Mouse (Mus musculus): ENCODE data around the gene Btbd17.
A peak's percentile ranks its signal among the peaks of the same experiment; 100 is the strongest.

The Btbd17 gene

GRCm38 (mm10) chr11:114795848-114796322 is at the start of gene Btbd17:
Btbd17 (minus strand) TSS chr11:114795945.
- DNase-seq (ENCODE audit: low read depth, low spot score): no peak

DNA sequence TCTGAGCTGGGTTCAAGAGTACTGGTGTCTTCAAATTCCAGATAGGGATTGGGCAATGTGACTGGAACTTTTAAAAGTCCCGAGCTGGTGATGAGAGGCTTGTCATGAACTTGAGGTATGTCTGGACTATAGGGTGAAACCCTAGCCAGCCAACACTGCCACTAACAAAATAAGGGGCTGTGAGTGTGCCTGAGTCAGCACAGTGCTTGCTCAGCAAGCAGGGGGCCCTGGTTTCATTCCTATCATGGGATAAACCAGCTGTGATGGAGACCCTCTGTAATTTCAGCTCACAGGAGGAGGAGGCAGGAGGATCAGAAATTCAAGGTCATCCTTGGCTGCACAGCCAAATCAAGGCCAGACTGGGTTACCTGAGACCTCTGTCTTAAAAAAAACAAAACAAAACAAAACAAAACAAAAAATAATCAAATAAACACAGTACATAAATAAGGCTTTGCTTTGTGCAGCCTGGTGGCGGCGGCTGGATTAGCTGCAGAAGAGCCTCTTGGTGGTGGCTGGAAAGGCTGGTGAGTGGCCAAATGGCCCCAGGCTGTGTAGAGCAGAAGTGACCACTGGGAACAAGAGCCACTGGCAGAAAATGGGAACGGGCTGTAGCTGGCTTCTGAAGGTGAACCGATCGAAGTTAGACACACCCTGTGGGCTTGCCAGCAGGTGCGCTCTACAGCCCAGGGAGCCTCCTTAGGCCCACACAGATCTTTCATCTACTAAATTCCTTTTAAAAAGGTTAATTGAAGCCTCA is 48.9 kb upstream of the Btbd17 start:
- no peak for DNase-seq (ENCODE audit: low read depth, low spot score)

GRCm38 (mm10) chr11:114843818-114844463 is 48.2 kb upstream of the Btbd17 start:
- no peak for DNase-seq (ENCODE audit: low read depth, low spot score)

- no peak for DNase-seq (ENCODE audit: low read depth, low spot score)
Measured at GRCm38 (mm10) chr11:114833166-114833565, 37.4 kb upstream of the Btbd17 start.

GRCm38 (mm10) chr11:114830433-114830773 is 34.7 kb upstream of the Btbd17 start:
- DNase-seq (ENCODE audit: low read depth, low spot score): no peak

- DNase-seq (ENCODE audit: low read depth, low spot score): peak; percentile 74
Measured at GRCm38 (mm10) chr11:114829499-114830432, 34.0 kb upstream of the Btbd17 start.

DNA sequence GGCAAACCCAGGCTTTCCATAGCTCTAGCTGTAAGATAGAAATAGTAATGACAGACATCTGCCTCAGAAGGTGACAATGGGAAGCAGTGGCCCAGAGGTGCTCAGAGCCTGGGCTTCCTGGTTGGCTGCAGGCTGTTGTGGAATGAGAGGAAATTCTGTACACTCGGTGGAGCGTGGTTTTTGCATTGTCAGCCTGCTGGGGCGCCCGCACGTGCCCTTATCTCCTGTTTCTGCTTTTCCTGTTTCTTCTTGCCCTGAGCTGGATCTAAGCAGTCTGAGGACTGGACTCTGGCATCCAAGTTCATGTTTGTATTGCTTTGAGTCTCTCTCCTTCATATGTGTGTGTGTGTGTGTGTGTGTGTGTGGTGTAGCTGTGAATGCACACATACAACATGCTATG is 30.9 kb upstream of the Btbd17 start:
- DNase-seq (ENCODE audit: low read depth, low spot score): no peak

DNA sequence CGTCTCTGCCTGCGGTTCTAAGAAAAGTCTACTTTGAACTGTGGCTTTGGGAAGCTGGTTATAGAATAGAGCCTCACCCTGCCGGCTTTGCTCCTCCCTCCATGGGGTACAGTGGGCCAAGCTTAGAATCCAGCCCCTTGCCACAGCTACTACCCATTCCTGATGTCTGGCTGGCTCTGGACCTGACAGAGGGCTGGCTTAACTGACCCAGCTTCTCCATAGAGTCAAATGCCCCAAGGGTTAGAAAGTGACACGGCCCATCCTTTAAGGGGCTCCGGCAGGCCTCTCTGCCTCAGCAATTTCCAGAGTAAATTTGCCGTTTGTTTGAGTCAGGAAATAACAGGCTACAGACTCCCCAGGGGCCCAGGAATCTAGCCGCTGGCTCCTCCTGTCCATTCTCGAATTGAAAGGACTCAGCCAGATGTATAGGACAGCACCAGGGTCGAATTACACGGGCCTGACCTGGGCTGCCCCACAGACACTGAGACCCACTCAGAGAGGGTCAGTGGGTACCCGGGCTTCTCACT is 27.5 kb upstream of the Btbd17 start:
- DNase-seq (ENCODE audit: low read depth, low spot score): no peak

GRCm38 (mm10) chr11:114822727-114823126 is 27.0 kb upstream of the Btbd17 start:
- DNase-seq (ENCODE audit: low read depth, low spot score): no peak

GRCm38 (mm10) chr11:114821325-114821724 is 25.6 kb upstream of the Btbd17 start:
- no peak for DNase-seq (ENCODE audit: low read depth, low spot score)

- no peak for DNase-seq (ENCODE audit: low read depth, low spot score)
Measured at GRCm38 (mm10) chr11:114820444-114820843, 24.7 kb upstream of the Btbd17 start.

DNA sequence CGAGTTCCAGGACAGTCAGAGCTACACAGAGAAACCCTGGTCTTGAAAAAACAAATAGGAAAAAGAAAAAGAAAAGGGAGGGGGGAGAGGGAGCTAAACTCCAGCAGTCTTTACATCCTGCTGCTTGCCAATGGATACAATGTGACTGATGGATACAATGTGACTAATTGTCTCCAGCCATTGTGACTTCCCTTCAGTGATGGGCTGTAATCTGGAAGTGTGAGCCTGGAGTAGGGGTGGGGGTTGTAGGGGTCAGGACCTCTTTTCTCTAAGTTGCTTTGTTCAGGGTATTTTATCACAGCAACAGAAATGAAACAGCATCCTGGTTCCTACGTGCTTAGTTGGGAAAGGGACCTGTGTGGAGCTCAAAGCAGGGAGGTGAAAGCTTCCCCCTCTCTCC is 23.4 kb upstream of the Btbd17 start:
- DNase-seq (ENCODE audit: low read depth, low spot score): no peak

- DNase-seq (ENCODE audit: low read depth, low spot score): no peak
Measured at GRCm38 (mm10) chr11:114818185-114818584, 22.4 kb upstream of the Btbd17 start.

DNA sequence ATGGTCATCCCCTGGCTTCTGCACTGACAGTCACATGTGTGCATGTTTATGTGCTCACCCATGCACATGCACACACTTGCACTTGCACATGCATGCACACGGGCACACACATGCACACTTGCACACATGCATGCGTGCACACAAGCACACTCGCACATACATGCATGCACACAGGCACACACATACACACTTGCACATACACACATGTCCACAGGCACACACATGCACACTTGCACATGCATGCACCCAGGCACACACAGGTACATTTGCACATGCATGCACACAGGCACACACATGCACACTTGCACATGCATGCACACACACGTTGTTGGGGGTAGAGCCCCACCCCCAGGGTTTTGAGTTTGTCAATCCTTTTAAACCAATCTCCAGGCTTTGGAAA is 21.2 kb upstream of the Btbd17 start:
- no peak for DNase-seq (ENCODE audit: low read depth, low spot score)

GRCm38 (mm10) chr11:114814873-114815592 is 19.3 kb upstream of the Btbd17 start:
- no peak for DNase-seq (ENCODE audit: low read depth, low spot score)

GRCm38 (mm10) chr11:114812731-114813240 is 17.0 kb upstream of the Btbd17 start:
- peak; percentile 80 for DNase-seq (ENCODE audit: low read depth, low spot score)

- no peak for DNase-seq (ENCODE audit: low read depth, low spot score)
Measured at GRCm38 (mm10) chr11:114810344-114810743, 14.6 kb upstream of the Btbd17 start.

DNA sequence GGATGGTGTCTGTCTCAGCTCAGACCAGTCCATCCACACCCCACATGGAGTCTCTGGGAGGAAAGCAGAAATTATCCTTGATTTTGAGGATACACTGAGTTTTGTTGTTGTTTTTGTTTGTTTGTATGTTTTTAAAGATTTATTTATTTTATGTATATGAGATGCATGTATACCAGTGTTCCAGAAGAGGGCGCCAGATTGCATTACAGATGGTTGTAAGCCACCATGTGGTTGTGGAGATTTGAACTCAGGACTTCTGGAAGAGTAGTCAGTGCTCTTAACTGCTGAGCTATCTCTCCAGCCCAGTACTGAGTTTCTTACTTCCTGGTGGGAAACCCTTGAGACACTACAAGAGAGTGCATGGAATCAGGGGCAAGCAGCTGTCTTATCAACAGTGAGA is 13.6 kb upstream of the Btbd17 start:
- no peak for DNase-seq (ENCODE audit: low read depth, low spot score)

DNA sequence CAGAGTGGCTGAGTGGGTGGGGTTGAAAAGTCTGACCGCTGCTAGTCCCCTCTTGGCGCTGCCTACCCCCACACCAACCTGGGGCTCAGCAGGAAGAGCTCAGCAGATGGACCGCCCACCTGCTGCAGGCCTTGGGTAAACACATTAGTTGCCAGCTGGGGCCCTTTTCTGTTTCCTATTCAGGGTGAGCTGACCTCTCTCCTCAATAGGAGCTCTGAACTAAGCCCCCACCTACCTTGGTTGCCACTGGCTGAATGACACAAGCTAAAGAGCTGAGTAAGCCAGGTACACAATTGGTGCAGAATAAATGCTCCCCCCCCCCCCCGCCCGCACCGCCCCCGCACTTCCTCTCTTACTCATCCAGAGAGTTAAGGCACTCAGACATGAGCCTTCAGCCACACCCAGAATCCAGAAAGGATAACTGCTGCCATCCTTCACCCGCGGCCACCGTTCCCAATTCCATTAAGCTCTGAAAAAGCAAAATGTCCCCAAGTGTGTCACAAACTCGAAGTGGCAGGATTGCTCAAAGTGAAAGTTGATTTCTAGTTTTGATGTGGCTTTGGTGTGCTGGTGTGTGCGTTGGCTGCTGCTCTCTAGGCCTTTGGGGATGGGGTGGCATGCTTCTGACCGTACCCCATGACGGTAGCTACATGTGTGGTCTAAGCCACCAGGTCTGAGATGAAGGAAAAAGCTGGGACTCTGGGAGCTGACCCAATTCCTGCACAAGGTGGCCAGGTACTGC is 12.1 kb upstream of the Btbd17 start:
- no peak for DNase-seq (ENCODE audit: low read depth, low spot score)

GRCm38 (mm10) chr11:114807025-114807424 is 11.3 kb upstream of the Btbd17 start:
- DNase-seq (ENCODE audit: low read depth, low spot score): no peak

All from embryo, embryonic 11.5 days (tissue).